Mouse (Mus musculus): ENCODE measurements around the gene Ube2q1. TPM values are rescaled to one million over a fixed set of nuclear protein-coding genes. Genes with fewer than 3 reads are reported as not detected.
A peak's percentile ranks its signal among the peaks of the same experiment; 100 is the strongest.
"Not testable (repeated sequence)": the region's sequence is repeated elsewhere in the genome, so short reads cannot be mapped to it uniquely, and the experiment has no call there.

Ube2q1 gene
- total RNA-seq, 2 experiments from 2014 or later = 92.5 to 98.1 TPM

DNA sequence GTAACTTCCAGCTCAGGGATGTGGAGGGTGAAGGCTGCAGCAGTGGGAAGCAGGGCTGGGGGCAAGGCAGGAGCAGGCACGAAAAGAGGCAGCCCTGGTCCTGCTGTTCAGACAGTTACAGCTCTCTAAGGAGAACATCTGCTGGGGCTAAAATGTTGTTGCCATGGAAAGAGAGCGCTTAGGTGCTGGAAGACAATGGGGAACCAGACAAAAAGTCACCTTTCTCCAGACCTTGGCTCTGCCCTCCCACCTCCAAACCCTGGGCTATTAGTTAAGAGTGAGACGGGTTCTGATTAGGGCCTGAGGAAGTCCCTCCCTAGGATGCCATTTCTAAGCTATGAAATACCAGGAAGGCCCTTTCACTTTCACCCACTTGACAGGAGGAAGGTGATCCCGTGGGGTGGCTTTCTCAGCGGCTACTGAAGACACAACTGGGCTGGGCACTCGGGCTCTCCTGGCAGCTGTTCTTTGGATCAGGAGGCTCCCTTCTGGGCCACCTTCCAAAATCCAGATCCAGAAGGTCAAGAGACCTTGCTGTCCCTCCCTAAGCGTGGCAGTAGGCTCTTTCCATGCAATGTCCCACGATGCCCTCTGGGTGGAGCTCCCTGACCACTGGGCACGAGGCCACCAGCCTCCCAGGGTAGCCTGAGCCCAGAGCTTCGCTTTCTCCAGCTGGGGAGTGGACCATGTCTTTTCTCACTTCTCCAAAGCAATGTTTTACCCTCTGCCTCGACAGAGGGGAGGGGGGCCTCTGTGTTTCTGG is 11.8 kb downstream of the Ube2q1 start:
- peak; percentile 95 for ATAC-seq (replicated peaks; ENCODE audit: poor library complexity)

DNA sequence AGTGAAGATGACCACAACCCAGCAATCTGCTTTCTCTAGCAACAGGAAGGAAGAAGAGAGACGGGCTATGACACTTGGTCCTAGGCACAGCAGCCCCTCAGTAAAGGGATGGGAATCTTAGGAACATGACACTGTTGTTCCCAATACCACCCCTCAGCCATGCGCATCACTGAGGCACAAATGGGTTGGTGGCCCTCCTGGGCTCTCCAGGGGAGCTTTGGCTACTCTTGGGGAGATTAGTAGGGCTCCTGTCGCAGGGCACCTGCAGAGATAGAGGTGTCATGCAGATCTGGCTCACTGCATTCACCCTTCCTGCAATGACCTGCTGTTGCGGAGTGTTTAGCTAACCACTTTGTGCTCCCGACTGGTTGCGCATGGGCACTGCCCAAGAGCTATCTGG is 12.9 kb downstream of the Ube2q1 start:
- ATAC-seq (replicated peaks; ENCODE audit: poor library complexity) = no peak

DNA sequence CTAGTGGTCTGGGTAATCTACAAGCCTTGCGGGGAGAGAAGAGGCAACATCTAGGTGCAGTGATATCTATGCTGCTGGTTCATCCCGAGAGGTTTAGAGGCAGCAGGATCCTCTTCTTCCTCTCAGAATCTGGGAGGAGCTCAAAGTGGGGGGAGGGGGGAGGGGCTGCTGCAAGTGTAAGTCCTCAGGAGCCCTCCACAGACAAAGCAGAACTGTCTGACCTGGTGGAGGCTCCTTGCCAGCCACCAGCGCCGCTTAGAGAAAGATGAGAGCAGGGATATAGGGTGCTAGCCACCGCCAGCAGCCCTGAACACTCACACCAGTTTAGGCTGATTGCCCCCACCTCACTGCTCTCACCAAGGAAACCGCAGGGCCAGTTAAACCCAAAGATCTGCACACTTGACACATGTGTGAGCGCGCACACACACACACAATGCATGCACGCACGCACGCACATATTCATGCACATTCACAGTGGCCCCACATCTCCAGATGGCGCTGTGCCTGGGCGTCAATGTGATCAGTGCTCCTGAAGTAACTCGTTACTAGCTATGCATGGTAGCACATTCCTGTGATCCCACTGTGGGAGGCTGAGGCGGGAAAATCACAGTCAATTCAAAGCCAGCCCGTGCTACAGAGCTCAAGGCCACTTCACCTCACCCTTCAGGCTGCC is 15.4 kb downstream of the Ube2q1 start:
- no peak for ATAC-seq (replicated peaks; ENCODE audit: poor library complexity)

GRCm38 (mm10) chr3:89794616-89795015 is 21.2 kb downstream of the Ube2q1 start:
- ATAC-seq (replicated peaks; ENCODE audit: poor library complexity) = no peak

- ATAC-seq (replicated peaks; ENCODE audit: poor library complexity) = peak; percentile 29; the same call in 1 of the 2 replicates
Measured at GRCm38 (mm10) chr3:89795746-89796145, 22.3 kb downstream of the Ube2q1 start.

DNA sequence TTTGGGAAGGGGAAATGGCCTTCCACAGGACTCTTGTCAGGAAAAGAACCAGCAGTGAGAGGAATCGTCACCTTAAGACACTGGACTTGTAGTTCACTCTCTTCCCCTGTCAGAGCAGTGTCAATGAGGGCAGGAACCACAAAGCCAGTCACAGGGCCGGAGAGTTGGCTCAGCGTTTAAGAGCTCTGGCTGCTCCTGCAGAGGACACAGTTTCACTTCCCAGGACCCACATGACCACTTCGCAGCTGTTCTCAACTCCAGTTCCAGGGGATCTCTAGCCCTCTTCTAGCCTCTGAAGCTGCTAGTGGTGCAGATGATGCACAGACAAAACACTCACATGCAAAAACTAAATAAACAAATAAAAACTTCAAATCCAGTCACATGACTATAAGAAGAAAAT is 22.9 kb downstream of the Ube2q1 start:
- ATAC-seq (replicated peaks; ENCODE audit: poor library complexity) = peak; percentile 90

GRCm38 (mm10) chr3:89798518-89798917 is 25.1 kb downstream of the Ube2q1 start:
- no peak for ATAC-seq (replicated peaks; ENCODE audit: poor library complexity)

GRCm38 (mm10) chr3:89799476-89799875 is 26.1 kb downstream of the Ube2q1 start:
- ATAC-seq (replicated peaks; ENCODE audit: poor library complexity) = no peak

DNA sequence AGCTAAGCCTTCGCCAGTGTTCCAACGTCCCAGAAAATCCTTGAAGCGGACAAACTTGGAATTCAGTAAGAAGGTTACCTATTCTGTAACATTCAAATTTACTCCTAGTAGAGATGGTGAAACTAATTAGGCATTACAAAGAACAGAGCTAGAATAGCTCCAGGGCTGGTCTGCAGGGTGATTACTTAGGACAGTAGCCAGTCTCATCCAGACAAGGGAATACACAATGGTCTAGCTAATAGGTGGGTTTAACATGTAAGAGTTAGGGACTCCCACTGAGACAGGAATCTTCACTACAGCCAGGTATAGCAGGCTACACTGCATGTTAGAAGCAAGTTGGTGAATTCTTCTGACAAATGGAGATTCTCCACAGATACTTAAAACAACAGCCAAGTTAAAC is 26.7 kb downstream of the Ube2q1 start:
- ATAC-seq (replicated peaks; ENCODE audit: poor library complexity) = not testable (repeated sequence)

DNA sequence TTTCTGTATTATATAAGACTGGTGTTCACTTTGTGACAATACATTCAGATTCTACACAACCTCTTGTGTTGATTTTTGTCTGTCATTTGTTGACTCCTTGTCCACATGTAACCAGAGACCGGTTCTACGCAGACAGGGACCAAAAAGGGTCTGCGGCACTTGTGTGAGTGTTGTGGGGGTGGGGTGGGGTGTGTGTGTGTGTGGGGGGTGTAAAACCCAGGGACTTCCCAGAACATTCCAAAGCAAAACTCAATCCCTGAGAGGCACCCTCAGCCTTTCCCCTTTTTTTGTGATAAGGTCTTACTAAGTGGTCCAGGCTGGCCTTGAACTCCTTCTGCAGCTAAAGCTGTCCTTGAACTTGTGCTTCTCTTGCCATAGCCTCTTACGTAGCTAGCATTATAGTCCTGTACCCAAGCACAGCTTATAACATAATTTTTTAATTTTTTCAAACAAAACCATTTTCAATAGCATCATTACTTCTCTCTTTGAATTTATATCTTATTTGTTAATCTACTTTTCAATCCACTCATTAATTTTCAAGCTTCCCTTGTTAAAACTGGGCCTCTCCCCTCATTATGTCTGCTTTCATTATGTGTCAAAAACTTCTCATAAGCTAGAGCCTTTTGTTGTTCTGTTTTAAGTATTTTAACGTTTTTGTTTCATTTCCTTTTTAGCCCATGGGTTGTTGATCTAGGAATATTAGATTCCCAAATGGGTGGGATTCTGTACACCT is 27.5 kb downstream of the Ube2q1 start:
- ATAC-seq (replicated peaks; ENCODE audit: poor library complexity) = no peak

DNA sequence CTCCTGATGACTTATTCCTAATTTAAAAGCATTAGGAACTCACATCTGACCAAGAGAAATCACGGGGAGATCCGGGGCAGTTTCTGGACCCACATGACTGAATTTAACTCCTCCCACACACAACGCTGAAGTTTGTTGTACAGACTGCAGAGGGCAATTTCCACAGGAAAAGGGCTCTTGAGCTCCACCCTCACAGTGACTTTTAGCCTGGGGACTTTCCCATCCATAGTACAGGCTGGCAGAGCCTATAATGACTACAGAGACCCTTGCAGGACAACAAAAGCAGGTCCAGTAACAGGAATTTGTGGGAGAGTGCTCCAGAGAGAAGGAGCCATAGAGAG is 28.1 kb downstream of the Ube2q1 start:
- peak; percentile 61 for ATAC-seq (replicated peaks; ENCODE audit: poor library complexity)

- no peak for ATAC-seq (replicated peaks; ENCODE audit: poor library complexity)
Measured at GRCm38 (mm10) chr3:89802876-89803275, 29.5 kb downstream of the Ube2q1 start.

GRCm38 (mm10) chr3:89805179-89805578 is 31.8 kb downstream of the Ube2q1 start:
- ATAC-seq (replicated peaks; ENCODE audit: poor library complexity) = no peak

GRCm38 (mm10) chr3:89806751-89807150 is 33.3 kb downstream of the Ube2q1 start:
- ATAC-seq (replicated peaks; ENCODE audit: poor library complexity) = 0 out of 2 replicates have a peak, but pooled peaks have one; percentile 50

DNA sequence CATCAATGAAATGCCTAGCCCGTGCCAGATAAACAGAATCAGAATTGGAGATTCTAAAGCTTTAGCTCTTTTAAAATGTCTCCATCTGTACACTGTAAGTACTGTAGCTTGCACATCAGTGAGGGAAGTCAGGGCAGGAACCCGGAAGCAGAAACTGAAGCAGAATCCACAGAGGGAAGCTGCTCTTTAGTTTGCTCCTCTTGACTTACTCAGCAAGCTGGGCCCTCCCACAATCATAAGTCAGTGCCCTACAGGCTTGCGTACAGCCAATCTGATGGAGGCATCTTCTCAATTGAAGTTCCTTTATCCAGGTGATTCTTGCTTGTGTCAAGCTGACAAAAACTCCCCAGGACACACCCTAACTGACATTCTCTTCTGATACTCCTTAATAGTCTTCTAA is 33.8 kb downstream of the Ube2q1 start:
- no peak for ATAC-seq (replicated peaks; ENCODE audit: poor library complexity)

DNA sequence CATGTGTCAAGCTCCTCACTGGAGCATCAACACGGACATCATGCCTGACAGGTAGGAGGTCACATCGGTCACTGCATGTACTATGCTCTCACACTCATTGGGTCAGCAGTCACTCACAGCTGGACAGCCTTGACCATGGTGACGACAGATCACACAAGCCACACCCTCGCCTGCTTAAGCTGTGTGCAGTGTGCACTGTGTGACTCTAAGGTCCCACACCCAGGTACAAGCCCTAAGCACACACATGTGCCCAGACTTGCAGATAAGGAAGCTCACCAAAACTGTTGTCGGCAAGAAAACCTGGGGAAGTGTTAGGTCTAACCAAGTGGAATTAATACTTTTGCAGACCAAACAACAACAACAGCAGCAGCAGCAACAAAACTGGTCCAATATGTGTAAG is 34.5 kb downstream of the Ube2q1 start:
- no peak for ATAC-seq (replicated peaks; ENCODE audit: poor library complexity)

- ATAC-seq (replicated peaks; ENCODE audit: poor library complexity) = peak; percentile 94
Measured at GRCm38 (mm10) chr3:89808638-89809037, 35.2 kb downstream of the Ube2q1 start.

GRCm38 (mm10) chr3:89810841-89811240 is 37.4 kb downstream of the Ube2q1 start:
- no peak for ATAC-seq (replicated peaks; ENCODE audit: poor library complexity)

GRCm38 (mm10) chr3:89812166-89812565 is 38.8 kb downstream of the Ube2q1 start:
- no peak for ATAC-seq (replicated peaks; ENCODE audit: poor library complexity)

- no peak for ATAC-seq (replicated peaks; ENCODE audit: poor library complexity)
Measured at GRCm38 (mm10) chr3:89814051-89814450, 40.6 kb downstream of the Ube2q1 start.

GRCm38 (mm10) chr3:89817056-89817455 is 43.6 kb downstream of the Ube2q1 start:
- peak; percentile 63 for ATAC-seq (replicated peaks; ENCODE audit: poor library complexity)

- no peak for ATAC-seq (replicated peaks; ENCODE audit: poor library complexity)
Measured at GRCm38 (mm10) chr3:89818605-89819004, 45.2 kb downstream of the Ube2q1 start.

Data from megakaryocyte progenitor cell, adult 5-6 weeks (primary cell).